Mouse (Mus musculus) embryo, embryonic 11 days (tissue): ENCODE measurements around the gene Tvp23b.

Source experiments
- DNase-seq: peaks from one replicate; pipeline ENCODE4 v3.0.0-alpha.2; 2015

Gene Tvp23b

GRCm38 (mm10) chr11:62945514-62945913 lies 66.3 kb downstream of the Tvp23b start:
- no peak for DNase-seq

- DNase-seq = no peak
These were observed 70.3 kb downstream of the Tvp23b start for GRCm38 (mm10) chr11:62949548-62949947.

- DNase-seq = no peak
These were observed 71.8 kb downstream of the Tvp23b start, which contains the start of gene Cdrt4 for GRCm38 (mm10) chr11:62951012-62951411. TSS of gene Cdrt4 (plus strand) at chr11:62951193.

GRCm38 (mm10) chr11:62954766-62955165 lies 75.5 kb downstream of the Tvp23b start:
- no peak for DNase-seq

- DNase-seq = no peak
These were observed 75.9 kb downstream of the Tvp23b start for GRCm38 (mm10) chr11:62955186-62955585.

- no peak for DNase-seq
These were observed 76.5 kb downstream of the Tvp23b start for GRCm38 (mm10) chr11:62955776-62956175.

- DNase-seq = no peak
These were observed 78.4 kb downstream of the Tvp23b start for GRCm38 (mm10) chr11:62957626-62958180.

GRCm38 (mm10) chr11:62963292-62963691 lies 84.0 kb downstream of the Tvp23b start:
- DNase-seq = no peak

- no peak for DNase-seq
These were observed 87.1 kb downstream of the Tvp23b start for GRCm38 (mm10) chr11:62966424-62966764.
